Mouse (Mus musculus) thymus, postnatal 36 days (tissue): ENCODE measurements around the gene A4gnt.
A peak's percentile ranks its signal among the peaks of the same experiment; 100 is the strongest.
"Not testable (repeated sequence)": the region's sequence is repeated elsewhere in the genome, so short reads cannot be mapped to it uniquely, and the experiment has no call there.

Experiments
- DNase-seq, 2 experiments: peaks; one replicate each; pipeline ENCODE4 v3.0.0; 2022; ENCODE audit warnings: mixed read lengths in 2 of 2

Gene A4gnt

DNA sequence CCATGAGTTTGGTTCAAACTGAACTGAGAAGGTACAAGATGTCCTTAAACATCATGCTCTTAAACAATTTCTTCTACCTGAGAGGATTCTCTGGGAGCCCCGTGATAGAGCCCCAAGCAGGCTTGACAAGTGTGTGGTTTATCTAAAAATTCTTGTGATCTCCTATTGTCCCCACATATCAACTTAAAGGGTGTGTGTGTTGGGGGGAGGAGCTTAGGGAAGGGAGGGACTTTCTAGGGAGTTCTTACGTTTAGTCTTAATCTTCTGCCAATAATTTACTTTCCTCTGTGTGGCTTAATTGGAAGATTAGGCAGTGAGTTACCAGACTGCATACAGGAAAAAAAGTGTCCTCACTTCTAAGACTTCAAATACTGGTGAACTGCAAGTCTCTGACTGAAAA, at the start of gene A4gnt:
TSS of gene A4gnt (plus strand) at position 301 of the 400 bp plus-strand sequence.
- DNase-seq = no peak

- DNase-seq = peak; percentile 52 to 54
Observed at GRCm38 (mm10) chr9:99563714-99564113, 48.6 kb upstream of the A4gnt start.

DNA sequence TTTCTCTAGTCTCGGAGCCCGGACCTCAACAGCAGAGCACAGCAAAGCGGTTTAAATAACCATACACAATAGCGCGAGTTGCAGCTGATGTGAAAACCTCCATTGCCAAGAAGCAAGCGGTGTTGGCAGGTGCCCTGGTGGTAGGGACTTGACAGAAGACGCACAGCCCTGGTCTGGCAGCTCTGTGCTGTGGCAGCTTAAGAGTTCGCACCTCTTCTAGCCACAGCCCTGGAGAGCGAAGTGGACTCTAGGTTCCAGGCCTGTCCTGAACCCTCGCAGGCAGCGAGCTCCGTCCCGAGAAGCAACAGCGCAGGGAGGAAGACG, 44.3 kb upstream of the A4gnt start:
- DNase-seq = no peak

DNA sequence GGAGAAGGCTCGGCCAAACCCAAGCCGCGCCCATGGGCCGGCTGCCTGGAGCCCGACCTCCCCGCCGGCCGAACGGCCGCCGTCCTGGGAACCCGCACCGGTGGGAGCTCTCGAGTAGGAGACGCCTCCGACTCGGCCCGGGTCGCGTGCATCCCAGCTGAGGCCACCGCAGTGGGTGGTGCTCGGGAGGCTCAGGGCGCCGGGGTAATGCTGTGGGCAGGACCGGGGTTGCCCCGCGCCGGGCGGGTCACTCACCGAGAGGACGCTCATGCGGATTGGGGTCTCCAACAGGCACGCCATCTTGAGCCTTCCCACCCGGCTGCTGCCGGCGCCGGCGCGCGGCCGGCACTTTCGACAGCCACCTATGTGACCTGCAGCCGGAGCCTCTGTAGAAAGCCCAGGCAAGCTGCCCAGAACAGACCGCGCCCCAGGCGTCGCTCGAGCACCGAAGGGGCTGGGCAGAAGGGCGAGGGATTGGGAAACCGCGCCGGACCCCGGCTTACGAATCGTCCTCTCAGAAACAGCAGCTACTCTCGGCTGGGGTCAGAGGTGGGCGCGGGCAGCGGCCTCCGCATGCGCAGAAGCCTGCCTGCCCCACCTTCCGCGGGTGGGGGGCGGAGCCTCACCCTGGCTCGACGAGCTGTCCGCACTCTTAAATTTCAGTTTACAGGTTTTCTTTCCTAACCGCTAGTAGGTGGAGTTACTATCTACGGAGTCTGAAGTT, 43.8 kb upstream of the A4gnt start, which contains the start of gene Armc8:
TSS of gene Armc8 (minus strand) at position 553 of the 724 bp plus-strand sequence.
- DNase-seq = peak; percentile 92 to 94

- DNase-seq = no peak
Observed at GRCm38 (mm10) chr9:99569071-99569397, 43.3 kb upstream of the A4gnt start.

- DNase-seq = peak; percentile 90 to 91
Observed at GRCm38 (mm10) chr9:99575677-99576480, 36.4 kb upstream of the A4gnt start, which contains the start of gene Dbr1. Gene Dbr1, plus strand, starts transcription at chr9:99575799.

DNA sequence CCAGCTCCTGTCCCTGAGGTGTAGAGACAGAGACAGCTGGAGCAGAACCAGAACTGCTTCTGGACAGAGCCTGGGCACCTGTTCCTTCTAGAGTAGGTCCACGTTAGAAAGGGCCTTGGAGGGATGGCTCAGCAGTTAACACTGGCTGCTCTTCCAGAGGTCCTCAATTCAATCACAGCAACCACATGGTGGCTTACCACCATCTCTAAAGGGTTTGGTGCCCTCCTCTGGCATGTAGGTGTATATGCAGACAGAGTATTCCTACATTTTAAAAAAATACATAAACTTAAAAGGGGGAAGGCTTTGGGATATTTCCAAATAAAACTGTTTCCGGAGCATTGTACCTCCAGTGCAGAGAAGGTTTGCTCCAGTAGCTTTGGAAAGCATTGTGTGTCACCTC, 31.6 kb upstream of the A4gnt start:
- no peak for DNase-seq

DNA sequence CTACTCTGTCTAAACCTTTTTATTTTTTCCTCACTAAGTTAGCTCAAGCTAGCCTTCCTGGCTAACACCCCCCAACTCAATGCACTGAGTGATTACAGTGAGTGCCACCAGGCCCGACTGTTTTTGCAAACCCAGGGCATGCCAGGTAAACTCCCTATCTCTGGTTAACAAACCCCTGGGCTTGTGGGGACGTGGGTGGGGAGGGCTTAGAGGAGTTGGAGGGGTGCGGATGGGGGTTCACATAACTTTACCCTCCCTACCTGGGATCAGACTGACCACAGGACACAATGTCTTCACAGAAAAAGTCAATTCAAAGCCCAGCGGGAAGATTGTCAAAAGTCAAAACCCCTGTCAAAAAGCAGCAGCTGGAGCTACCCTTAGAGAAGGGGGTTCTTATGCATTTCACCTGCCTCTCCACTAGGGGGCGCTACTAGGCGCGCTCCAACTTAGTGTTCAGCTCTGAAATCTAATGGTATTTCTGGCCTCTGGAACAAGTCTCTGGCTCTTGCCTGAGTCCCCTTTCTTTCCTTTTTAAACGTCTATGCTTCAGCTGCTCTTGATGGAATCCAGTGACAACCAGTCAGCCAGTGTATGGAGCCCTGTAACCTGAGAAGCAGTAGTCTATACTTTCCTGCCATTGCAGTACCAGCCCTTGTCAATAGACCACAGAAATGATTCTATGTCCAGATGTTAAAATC, 24.6 kb upstream of the A4gnt start:
- DNase-seq = peak; percentile 30 to 38

DNA sequence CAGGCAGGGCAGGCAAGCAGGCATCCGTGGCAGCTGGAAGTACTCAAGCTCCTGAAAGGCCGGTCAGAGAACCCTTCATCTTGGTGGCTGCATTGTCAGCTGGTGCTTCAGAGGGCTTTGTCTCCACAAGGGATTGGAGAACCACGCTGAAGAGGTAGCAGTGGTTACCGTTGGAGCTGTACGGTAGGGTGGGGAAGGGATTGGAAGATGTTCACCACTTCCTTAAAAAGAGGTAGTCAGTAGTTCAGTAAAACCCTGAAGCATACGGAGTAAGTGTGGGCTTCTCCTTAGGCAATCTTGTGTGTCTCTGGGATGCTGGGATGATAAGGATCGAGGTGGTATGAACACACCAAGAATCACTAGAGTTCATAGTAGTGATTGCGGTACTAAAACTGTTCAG, 21.2 kb upstream of the A4gnt start:
- DNase-seq = no peak

GRCm38 (mm10) chr9:99599127-99599526, 13.2 kb upstream of the A4gnt start:
- DNase-seq = not testable (repeated sequence)

DNA sequence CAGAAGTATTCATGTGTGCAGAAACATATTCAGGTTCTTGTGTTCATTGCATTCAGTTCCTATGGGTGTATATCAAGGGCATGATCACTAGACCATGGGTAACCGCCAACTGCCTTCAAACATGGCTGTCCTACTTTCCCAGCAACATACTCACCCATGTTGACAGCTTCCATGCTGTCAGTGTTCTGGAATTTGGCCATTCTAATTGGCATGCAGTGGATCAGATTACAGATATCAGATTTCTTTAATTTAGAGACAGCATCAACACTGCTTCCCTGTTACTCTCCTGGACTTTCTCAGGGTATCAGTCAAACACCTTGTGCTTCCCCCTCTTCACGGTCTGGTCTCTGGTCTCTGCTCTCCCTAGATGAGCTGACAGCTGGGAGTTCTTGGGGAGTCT, 8.7 kb upstream of the A4gnt start:
- DNase-seq = no peak

- DNase-seq = no peak
Observed at GRCm38 (mm10) chr9:99619688-99620087, 7.4 kb downstream of the A4gnt start.

GRCm38 (mm10) chr9:99620196-99620595, 7.9 kb downstream of the A4gnt start:
- no peak for DNase-seq

- no peak for DNase-seq
Observed at GRCm38 (mm10) chr9:99622034-99622433, 9.7 kb downstream of the A4gnt start.

GRCm38 (mm10) chr9:99622966-99623365, 10.7 kb downstream of the A4gnt start:
- DNase-seq = no peak

DNA sequence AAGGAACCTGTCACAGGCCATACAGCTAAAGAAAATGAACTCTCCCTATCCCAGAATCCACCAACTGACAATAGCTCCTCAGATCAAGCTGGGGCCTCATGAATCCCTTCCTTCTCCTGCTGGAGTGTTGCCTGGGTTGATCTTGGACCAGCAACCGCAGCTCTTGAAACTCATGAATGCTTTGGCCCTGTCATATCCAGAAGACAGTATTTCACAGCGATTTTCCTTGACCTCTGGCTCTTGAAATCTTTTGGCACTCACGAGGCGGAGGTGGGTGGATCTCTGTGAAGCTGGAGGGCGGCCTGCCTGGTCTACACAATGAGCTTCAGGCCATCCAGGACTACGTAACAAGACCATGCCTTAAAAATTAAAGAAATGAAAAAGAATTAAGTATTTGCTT, 11.8 kb downstream of the A4gnt start:
- no peak for DNase-seq

GRCm38 (mm10) chr9:99628581-99628980, 16.3 kb downstream of the A4gnt start:
- no peak for DNase-seq

GRCm38 (mm10) chr9:99629281-99630011, 17.1 kb downstream of the A4gnt start, which contains the start of gene Dzip1l:
Gene Dzip1l, plus strand, starts transcription at chr9:99629496.
- DNase-seq = no peak

- DNase-seq = no peak
Observed at GRCm38 (mm10) chr9:99630071-99630470, 17.8 kb downstream of the A4gnt start.

DNA sequence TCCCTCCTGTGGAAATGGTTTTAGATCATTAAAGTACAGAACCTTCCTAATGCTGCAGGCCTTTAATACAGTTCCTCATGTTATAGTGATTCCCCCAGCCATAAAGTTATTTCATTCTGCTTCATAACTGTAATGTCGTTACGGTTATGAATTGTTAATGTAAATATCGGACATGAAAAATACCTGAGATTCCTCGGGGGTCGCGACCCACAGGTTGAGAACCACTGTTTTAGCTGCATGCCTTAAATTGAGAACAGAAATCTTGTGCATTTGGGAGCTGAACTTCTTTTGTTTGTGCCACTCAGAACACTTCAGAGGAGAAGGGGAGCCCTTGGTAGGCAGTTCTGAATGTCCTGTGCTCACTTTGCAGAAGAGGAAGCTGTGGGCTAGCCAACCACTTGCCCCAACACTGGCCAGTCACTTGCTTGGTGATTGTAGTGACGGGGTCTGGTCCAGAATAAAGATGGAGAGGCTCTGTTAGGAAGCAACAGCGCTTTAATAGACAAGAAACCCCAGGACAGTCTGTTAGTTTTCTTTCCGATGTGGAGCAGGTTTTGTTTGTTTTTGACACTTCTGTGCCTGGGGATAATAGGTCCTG, 18.3 kb downstream of the A4gnt start:
- DNase-seq = no peak

GRCm38 (mm10) chr9:99631781-99632180, 19.5 kb downstream of the A4gnt start:
- DNase-seq = no peak

- no peak for DNase-seq
Observed at GRCm38 (mm10) chr9:99632264-99632663, 20.0 kb downstream of the A4gnt start.
